Mouse (Mus musculus): Measurements from ENCODE around the gene Vtn.

The Vtn gene

GRCm38 (mm10) chr11:78499004-78499403 is at the start of gene Vtn:
Gene Vtn (plus strand): TSS chr11:78499091.
- DNase-seq (ENCODE audit: low read depth, low spot score): no peak

- DNase-seq (ENCODE audit: low read depth, low spot score): no peak
Measured at GRCm38 (mm10) chr11:78450337-78450736, 48.6 kb upstream of the Vtn start.

GRCm38 (mm10) chr11:78453675-78454074 is 45.2 kb upstream of the Vtn start:
- DNase-seq (ENCODE audit: low read depth, low spot score): peak; percentile 52

- no peak for DNase-seq (ENCODE audit: low read depth, low spot score)
Measured at GRCm38 (mm10) chr11:78454276-78454675, 44.6 kb upstream of the Vtn start.

GRCm38 (mm10) chr11:78455308-78455707 is 43.6 kb upstream of the Vtn start:
- no peak for DNase-seq (ENCODE audit: low read depth, low spot score)

GRCm38 (mm10) chr11:78458740-78459139 is 40.2 kb upstream of the Vtn start:
- DNase-seq (ENCODE audit: low read depth, low spot score): no peak

- no peak for DNase-seq (ENCODE audit: low read depth, low spot score)
Measured at GRCm38 (mm10) chr11:78461894-78462293, 37.0 kb upstream of the Vtn start.

- DNase-seq (ENCODE audit: low read depth, low spot score): no peak
Measured at GRCm38 (mm10) chr11:78462669-78463068, 36.2 kb upstream of the Vtn start.

- DNase-seq (ENCODE audit: low read depth, low spot score): no peak
Measured at GRCm38 (mm10) chr11:78463286-78464036, 35.4 kb upstream of the Vtn start.

- no peak for DNase-seq (ENCODE audit: low read depth, low spot score)
Measured at GRCm38 (mm10) chr11:78465116-78465515, 33.8 kb upstream of the Vtn start.

GRCm38 (mm10) chr11:78465568-78466180 is 33.2 kb upstream of the Vtn start, which contains the start of gene Slc46a1:
Gene Slc46a1 (plus strand): TSS chr11:78465697.
- DNase-seq (ENCODE audit: low read depth, low spot score): peak; percentile 57

- DNase-seq (ENCODE audit: low read depth, low spot score): no peak
Measured at GRCm38 (mm10) chr11:78466242-78466912, 32.5 kb upstream of the Vtn start.

- no peak for DNase-seq (ENCODE audit: low read depth, low spot score)
Measured at GRCm38 (mm10) chr11:78467515-78467914, 31.4 kb upstream of the Vtn start.

- no peak for DNase-seq (ENCODE audit: low read depth, low spot score)
Measured at GRCm38 (mm10) chr11:78467932-78468331, 31.0 kb upstream of the Vtn start.

GRCm38 (mm10) chr11:78471326-78472103 is 27.4 kb upstream of the Vtn start:
- DNase-seq (ENCODE audit: low read depth, low spot score): no peak

GRCm38 (mm10) chr11:78475289-78475688 is 23.6 kb upstream of the Vtn start:
- DNase-seq (ENCODE audit: low read depth, low spot score): no peak

- DNase-seq (ENCODE audit: low read depth, low spot score): no peak
Measured at GRCm38 (mm10) chr11:78483639-78484038, 15.3 kb upstream of the Vtn start.

GRCm38 (mm10) chr11:78488168-78488567 is 10.7 kb upstream of the Vtn start:
- no peak for DNase-seq (ENCODE audit: low read depth, low spot score)

GRCm38 (mm10) chr11:78490781-78491241 is 8.1 kb upstream of the Vtn start:
- DNase-seq (ENCODE audit: low read depth, low spot score): no peak

GRCm38 (mm10) chr11:78495904-78496303 is 3.0 kb upstream of the Vtn start:
- no peak for DNase-seq (ENCODE audit: low read depth, low spot score)

GRCm38 (mm10) chr11:78497071-78497541 is 1.8 kb upstream of the Vtn start:
- DNase-seq (ENCODE audit: low read depth, low spot score): no peak
